Mouse (Mus musculus): ENCODE results near the gene Hoxa7. TPM values are rescaled to one million over a fixed set of nuclear protein-coding genes. Genes with fewer than 3 reads are reported as not detected.

Hoxa7 gene
- total and polyA plus RNA-seq, 2 experiments from 2014 or later = not detected

GRCm38 (mm10) chr6:52245757-52246142, 24.1 kb upstream of the Hoxa7 start, which contains the start of gene Hoxa11:
Gene Hoxa11 (minus strand): TSS chr6:52245810.
- no peak for TF ChIP-seq CTCF (IDR thresholded peaks at IDR 0.05)
- H3K9ac ChIP-seq (replicated peaks; ENCODE audit: low read length, poor library complexity, severe bottlenecking) = no peak within 1 kb of the TSS
- no peak within 1 kb of the TSS for H3K4me3 ChIP-seq (ENCODE audit: low read depth, low read length)
- H3K4me1 ChIP-seq (ENCODE audit: insufficient read depth, low read length) = no peaks in the 10 kb centered on the region
- ATAC-seq (ENCODE audit: low FRiP score) = no peak
- no peak within 1 kb of the TSS for H3K4me2 ChIP-seq (ENCODE audit: low read depth, low read length, poor library complexity, severe bottlenecking)
- WGBS = 2% methylated on average over 20 of the region's 20 CpGs
- no peaks in the 10 kb centered on the region for H3K9me3 ChIP-seq (ENCODE audit: low read length)
- no peaks in the 10 kb centered on the region for H3K36me3 ChIP-seq (ENCODE audit: insufficient read depth, low read length)
- H3K27me3 ChIP-seq (ENCODE audit: insufficient read depth, low read length) = peaks cover 96% of the 10 kb centered on the region
- no peak within 1 kb of the TSS for H3K27ac ChIP-seq (ENCODE audit: low read depth, low read length)
- no peak for DNase-seq (ENCODE audit: low spot score)

DNA sequence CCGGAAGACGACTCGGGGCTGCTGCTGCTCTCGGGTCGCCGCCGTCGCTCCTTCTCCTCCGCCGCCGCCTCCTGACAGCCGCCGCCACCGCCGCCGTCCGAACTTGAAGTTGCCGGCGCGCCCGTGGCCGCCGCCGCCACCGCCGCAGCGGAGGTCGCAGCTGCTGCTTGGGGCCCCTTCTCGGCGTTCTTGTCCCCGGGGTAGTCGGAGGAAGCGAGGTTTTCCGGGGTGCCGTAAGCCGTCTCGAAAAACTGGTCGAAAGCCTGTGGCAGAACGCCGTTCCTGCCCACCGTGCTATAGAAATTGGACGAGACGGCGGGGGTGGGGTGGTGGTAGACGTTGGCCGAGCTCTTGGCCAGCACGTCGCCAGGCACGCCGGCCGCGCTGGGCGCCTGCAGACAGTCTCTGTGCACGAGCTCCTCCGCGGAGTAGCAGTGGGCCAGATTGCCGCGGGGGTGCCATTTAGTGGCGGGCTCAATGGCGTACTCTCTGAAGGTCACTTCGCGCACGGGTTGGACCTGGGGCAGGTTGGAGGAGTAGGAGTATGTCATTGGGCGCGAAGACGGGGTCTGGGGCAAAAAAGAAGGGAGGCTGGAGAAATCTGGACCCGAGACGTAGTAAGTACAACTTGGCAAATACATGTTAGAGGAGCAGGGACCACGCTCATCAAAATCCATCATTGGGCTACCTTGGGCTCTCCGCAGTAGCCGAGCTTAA, 23.5 kb upstream of the Hoxa7 start:
- TF ChIP-seq CTCF (IDR thresholded peaks at IDR 0.05) = no peak
- Histone ChIP-seq H3K9ac (replicated peaks; ENCODE audit: low read length, poor library complexity, severe bottlenecking) (no peak overlapping the region), H3K9me3 (ENCODE audit: low read length) (no peaks in the 10 kb centered on the region), H3K4me1 (ENCODE audit: insufficient read depth, low read length) (no peaks in the 10 kb centered on the region), H3K4me2 (ENCODE audit: low read depth, low read length, poor library complexity, severe bottlenecking) (no peak overlapping the region), H3K27ac (ENCODE audit: low read depth, low read length) (no peak overlapping the region), H3K36me3 (ENCODE audit: insufficient read depth, low read length) (no peaks in the 10 kb centered on the region), H3K27me3 (ENCODE audit: insufficient read depth, low read length) (peaks cover 97% of the 10 kb centered on the region), H3K4me3 (ENCODE audit: low read depth, low read length) (no peak overlapping the region)
- WGBS = under 1% methylated on average over 66 of the region's 71 CpGs
- ATAC-seq (ENCODE audit: low FRiP score) (no peak), DNase-seq (ENCODE audit: low spot score) (no peak)

- DNase-seq (ENCODE audit: low spot score) = no peak
- Histone ChIP-seq H3K4me3 (ENCODE audit: low read depth, low read length) (no peak overlapping the region), H3K27me3 (ENCODE audit: insufficient read depth, low read length) (peaks cover 97% of the 10 kb centered on the region), H3K4me1 (ENCODE audit: insufficient read depth, low read length) (no peaks in the 10 kb centered on the region), H3K4me2 (ENCODE audit: low read depth, low read length, poor library complexity, severe bottlenecking) (no peak overlapping the region), H3K9me3 (ENCODE audit: low read length) (no peaks in the 10 kb centered on the region), H3K27ac (ENCODE audit: low read depth, low read length) (no peak overlapping the region), H3K36me3 (ENCODE audit: insufficient read depth, low read length) (no peaks in the 10 kb centered on the region), H3K9ac (replicated peaks; ENCODE audit: low read length, poor library complexity, severe bottlenecking) (no peak overlapping the region)
- ATAC-seq (ENCODE audit: low FRiP score) = no peak
- 2% methylated on average over 23 of the region's 23 CpGs for WGBS
- TF ChIP-seq CTCF (IDR thresholded peaks at IDR 0.05) = no peak
These were observed 22.9 kb upstream of the Hoxa7 start for GRCm38 (mm10) chr6:52244471-52245039.

- H3K27ac ChIP-seq (ENCODE audit: low read depth, low read length) = no peak overlapping the region
- ATAC-seq (ENCODE audit: low FRiP score) = no peak
- H3K4me2 ChIP-seq (ENCODE audit: low read depth, low read length, poor library complexity, severe bottlenecking) = no peak overlapping the region
- H3K36me3 ChIP-seq (ENCODE audit: insufficient read depth, low read length) = no peaks in the 10 kb centered on the region
- no peaks in the 10 kb centered on the region for H3K9me3 ChIP-seq (ENCODE audit: low read length)
- peaks cover 94% of the 10 kb centered on the region for H3K27me3 ChIP-seq (ENCODE audit: insufficient read depth, low read length)
- H3K4me1 ChIP-seq (ENCODE audit: insufficient read depth, low read length) = no peaks in the 10 kb centered on the region
- no peak overlapping the region for H3K4me3 ChIP-seq (ENCODE audit: low read depth, low read length)
- H3K9ac ChIP-seq (replicated peaks; ENCODE audit: low read length, poor library complexity, severe bottlenecking) = no peak overlapping the region
- DNase-seq (ENCODE audit: low spot score) = no peak
- WGBS = 2% methylated on average over 12 of the region's 12 CpGs
- no peak for TF ChIP-seq CTCF (IDR thresholded peaks at IDR 0.05)
These were observed 22.0 kb upstream of the Hoxa7 start for GRCm38 (mm10) chr6:52243681-52244121.

DNA sequence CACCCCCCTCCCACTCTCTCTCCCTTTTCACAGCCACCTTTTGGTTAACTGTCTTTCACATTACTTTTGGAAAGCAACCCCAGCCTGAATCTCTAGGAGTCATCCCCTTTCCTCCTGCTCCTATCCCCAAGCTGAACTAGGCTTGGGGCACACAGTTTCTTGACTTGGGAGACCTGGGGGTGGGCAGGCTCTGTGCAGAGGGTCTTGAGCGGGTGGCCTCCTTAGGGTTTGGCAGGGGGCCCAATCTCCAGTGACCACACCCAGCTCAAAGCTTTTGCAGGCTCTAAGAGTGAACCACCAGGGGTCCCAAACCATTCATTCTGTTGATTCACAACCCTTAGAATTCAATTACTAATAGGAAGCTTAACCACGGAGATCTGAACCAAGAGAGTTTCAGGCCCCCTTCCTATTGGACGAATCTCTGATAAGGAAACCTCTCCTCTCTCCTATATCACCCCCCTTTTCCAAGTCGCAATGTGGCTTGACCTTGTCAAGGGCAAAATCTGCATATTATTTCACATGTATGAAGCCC, 21.2 kb upstream of the Hoxa7 start:
- Histone ChIP-seq H3K36me3 (ENCODE audit: insufficient read depth, low read length) (no peaks in the 10 kb centered on the region), H3K27ac (ENCODE audit: low read depth, low read length) (no peak overlapping the region), H3K9me3 (ENCODE audit: low read length) (no peaks in the 10 kb centered on the region), H3K4me3 (ENCODE audit: low read depth, low read length) (no peak overlapping the region), H3K9ac (replicated peaks; ENCODE audit: low read length, poor library complexity, severe bottlenecking) (no peak overlapping the region), H3K27me3 (ENCODE audit: insufficient read depth, low read length) (peaks cover 94% of the 10 kb centered on the region), H3K4me2 (ENCODE audit: low read depth, low read length, poor library complexity, severe bottlenecking) (no peak overlapping the region), H3K4me1 (ENCODE audit: insufficient read depth, low read length) (no peaks in the 10 kb centered on the region)
- TF ChIP-seq CTCF (IDR thresholded peaks at IDR 0.05) = no peak
- ATAC-seq (ENCODE audit: low FRiP score) = no peak
- DNase-seq (ENCODE audit: low spot score) = no peak
- 5% methylated on average over 4 of the region's 4 CpGs for WGBS

GRCm38 (mm10) chr6:52241001-52241621, 19.5 kb upstream of the Hoxa7 start:
- no peak overlapping the region for H3K27ac ChIP-seq (ENCODE audit: low read depth, low read length)
- no peak overlapping the region for H3K9ac ChIP-seq (replicated peaks; ENCODE audit: low read length, poor library complexity, severe bottlenecking)
- no peak overlapping the region for H3K4me2 ChIP-seq (ENCODE audit: low read depth, low read length, poor library complexity, severe bottlenecking)
- H3K4me3 ChIP-seq (ENCODE audit: low read depth, low read length) = no peak overlapping the region
- peaks cover 94% of the 10 kb centered on the region for H3K27me3 ChIP-seq (ENCODE audit: insufficient read depth, low read length)
- H3K4me1 ChIP-seq (ENCODE audit: insufficient read depth, low read length) = no peaks in the 10 kb centered on the region
- TF ChIP-seq CTCF (IDR thresholded peaks at IDR 0.05) = no peak
- 5% methylated on average over 9 of the region's 9 CpGs for WGBS
- no peaks in the 10 kb centered on the region for H3K9me3 ChIP-seq (ENCODE audit: low read length)
- H3K36me3 ChIP-seq (ENCODE audit: insufficient read depth, low read length) = no peaks in the 10 kb centered on the region
- ATAC-seq (ENCODE audit: low FRiP score) (no peak), DNase-seq (ENCODE audit: low spot score) (no peak)
